Mouse (Mus musculus) intestine, embryonic 14.5 days (tissue): ENCODE measurements around the gene Camk2g. TPM values are rescaled to one million over a fixed set of nuclear protein-coding genes. Genes with fewer than 3 reads are reported as not detected.

Experiments
- ATAC-seq: fragments of 200-750 bp; cut with Nextera tagmentation; replicated peaks from 2 replicates; pipeline ENCODE4 v1.8.0; 2017; ENCODE audit warnings: low read depth, moderate number of reproducible peaks, moderate TSS enrichment, moderate library complexity; ENCODE audit not compliant: low FRiP score, low TSS enrichment
- DNase-seq: peaks from one replicate; pipeline ENCODE4 v3.0.0-alpha.2; 2018; ENCODE audit warnings: low spot score
- H3K27ac ChIP-seq: fragments of 300-500 bp; sonication (generic); 2 replicates; pipeline ENCODE4 v1.5.1; 2014; ENCODE audit warnings: low read depth, mild to moderate bottlenecking, control low read depth
- H3K27me3 ChIP-seq: fragments of 300-500 bp; sonication (generic); replicated peaks from 2 replicates; pipeline ENCODE4 v1.6.1; 2014; ENCODE audit warnings: low read length, control low read depth; ENCODE audit not compliant: control insufficient read depth, insufficient read depth
- H3K36me3 ChIP-seq: fragments of 300-500 bp; sonication (generic); 2 replicates; pipeline ENCODE4 v1.6.1; 2014; ENCODE audit warnings: low read length, control low read depth; ENCODE audit not compliant: control insufficient read depth, insufficient read depth
- H3K4me1 ChIP-seq: fragments of 300-500 bp; sonication (generic); replicated peaks from 2 replicates; pipeline ENCODE4 v1.6.1; 2014; ENCODE audit warnings: low read length, control low read depth, mixed read lengths; ENCODE audit not compliant: control insufficient read depth, insufficient read depth
- H3K4me2 ChIP-seq: fragments of 300-500 bp; sonication (generic); 2 replicates; pipeline ENCODE4 v1.6.1; 2014; ENCODE audit warnings: low read length
- H3K4me3 ChIP-seq: fragments of 300-500 bp; sonication (generic); 2 replicates; pipeline ENCODE4 v1.5.1; 2014; ENCODE audit warnings: low read depth, low read length, control low read depth, mixed read lengths
- H3K9ac ChIP-seq: fragments of 300-500 bp; sonication (generic); 2 replicates; pipeline ENCODE4 v1.6.1; 2014; ENCODE audit warnings: mild to moderate bottlenecking, low read length
- H3K9me3 ChIP-seq: fragments of 300-500 bp; sonication (generic); 2 replicates; pipeline ENCODE4 v1.6.1; 2016; ENCODE audit warnings: low read length, control low read depth; ENCODE audit not compliant: control insufficient read depth
- WGBS: fragments of 180-500 bp; shearing (Covaris S2); extraction: QIAGEN DNeasy Blood & Tissue Kit; methylation state at CpG from one replicate; pipeline ENCODE4 v1.1.7; 2014; 5-methylcytosine and 5-hydroxymethylcytosine counted together
- polyA plus RNA-seq: library from polyadenylated mRNA; unstranded; fragments of >200 nt; fragmentation: Nextera tagmentation; extraction: Ambion mirVana; gene quantifications from 2 replicates; pipeline ENCODE4 v1.2.1, GENCODE M21; 2014

The Camk2g gene
- polyA plus RNA-seq, 1 experiment from 2014 or later, result 47.6 TPM

- H3K4me2 ChIP-seq, result peak overlapping the region; percentile 81
- peaks cover 41% of the 10 kb centered on the region for H3K36me3 ChIP-seq
- peak overlapping the region; percentile 76 for H3K4me3 ChIP-seq
- ATAC-seq, result peak; percentile 54
- peaks cover 15% of the 10 kb centered on the region for H3K4me1 ChIP-seq
- H3K9ac ChIP-seq, result peak overlapping the region; percentile 65
- DNase-seq, result peak; percentile 59
- 1% methylated on average over 44 of the region's 57 CpGs for WGBS
- H3K27me3 ChIP-seq, result no peaks in the 10 kb centered on the region
- peak overlapping the region; percentile 64 for H3K27ac ChIP-seq
- no peaks in the 10 kb centered on the region for H3K9me3 ChIP-seq
Measured at GRCm38 (mm10) chr14:20792922-20793757, 748 bp downstream of the Camk2g start.

- no peak for DNase-seq
- Histone ChIP-seq H3K27me3 (no peaks in the 10 kb centered on the region), H3K9me3 (no peaks in the 10 kb centered on the region), H3K36me3 (peaks cover 48% of the 10 kb centered on the region), H3K9ac (peak overlapping the region; percentile 65; the same call in 1 of the 2 replicates), H3K4me2 (peak overlapping the region; percentile 81), H3K4me1 (peaks cover 15% of the 10 kb centered on the region), H3K27ac (no peak overlapping the region), H3K4me3 (peak overlapping the region; percentile 76)
- 74% methylated on average over 8 of the region's 8 CpGs for WGBS
- ATAC-seq, result no peak
Measured at GRCm38 (mm10) chr14:20792243-20792921, 1.5 kb downstream of the Camk2g start.

GRCm38 (mm10) chr14:20791511-20792242 lies 2.2 kb downstream of the Camk2g start:
- Histone ChIP-seq H3K36me3 (peaks cover 52% of the 10 kb centered on the region), H3K27ac (no peak overlapping the region), H3K4me3 (no peak overlapping the region), H3K9me3 (no peaks in the 10 kb centered on the region), H3K9ac (no peak overlapping the region), H3K4me2 (0 out of 2 replicates have a peak overlapping the region, but pooled peaks have one; percentile 81), H3K4me1 (peaks cover 17% of the 10 kb centered on the region), H3K27me3 (no peaks in the 10 kb centered on the region)
- WGBS, result 71% methylated on average over 16 of the region's 16 CpGs
- DNase-seq, result no peak
- ATAC-seq, result no peak

GRCm38 (mm10) chr14:20790996-20791395 lies 2.9 kb downstream of the Camk2g start:
- no peak for ATAC-seq
- no peaks in the 10 kb centered on the region for H3K27me3 ChIP-seq
- 95% methylated on average over 6 of the region's 6 CpGs for WGBS

GRCm38 (mm10) chr14:20790445-20790844 lies 3.4 kb downstream of the Camk2g start:
- Histone ChIP-seq H3K4me2 (no peak overlapping the region), H3K4me1 (peaks cover 24% of the 10 kb centered on the region), H3K36me3 (peaks cover 58% of the 10 kb centered on the region), H3K4me3 (no peak overlapping the region), H3K9me3 (no peaks in the 10 kb centered on the region), H3K9ac (no peak overlapping the region), H3K27me3 (no peaks in the 10 kb centered on the region), H3K27ac (no peak overlapping the region)
- ATAC-seq, result no peak
- DNase-seq, result no peak
- WGBS, result 96% methylated on average over 5 of the region's 5 CpGs

More at GRCm38 (mm10) chr14:20790996-20791395, 2.9 kb downstream of the Camk2g start:
- no peaks in the 10 kb centered on the region for H3K9me3 ChIP-seq
- no peak overlapping the region for H3K4me3 ChIP-seq
- H3K4me2 ChIP-seq, result no peak overlapping the region
- no peak overlapping the region for H3K9ac ChIP-seq
- no peak for DNase-seq
- peaks cover 53% of the 10 kb centered on the region for H3K36me3 ChIP-seq
- H3K27ac ChIP-seq, result no peak overlapping the region
- peaks cover 21% of the 10 kb centered on the region for H3K4me1 ChIP-seq

- Histone ChIP-seq H3K36me3 (peaks cover 63% of the 10 kb centered on the region), H3K9ac (no peak overlapping the region), H3K4me3 (no peak overlapping the region), H3K4me1 (peaks cover 21% of the 10 kb centered on the region), H3K9me3 (no peaks in the 10 kb centered on the region), H3K27me3 (no peaks in the 10 kb centered on the region), H3K27ac (no peak overlapping the region), H3K4me2 (no peak overlapping the region)
- ATAC-seq, result no peak
- WGBS, result 86% methylated on average over 4 of the region's 4 CpGs
- DNase-seq, result no peak
Measured at GRCm38 (mm10) chr14:20789593-20789992, 4.3 kb downstream of the Camk2g start.

GRCm38 (mm10) chr14:20788151-20788550 lies 5.7 kb downstream of the Camk2g start:
- no peak for ATAC-seq
- H3K27ac ChIP-seq, result no peak overlapping the region
- no peaks in the 10 kb centered on the region for H3K27me3 ChIP-seq
- DNase-seq, result no peak
- no peak overlapping the region for H3K9ac ChIP-seq
- H3K4me2 ChIP-seq, result no peak overlapping the region
- peaks cover 72% of the 10 kb centered on the region for H3K36me3 ChIP-seq
- WGBS, result 90% methylated on average over 3 of the region's 3 CpGs
- no peak overlapping the region for H3K4me3 ChIP-seq
- H3K9me3 ChIP-seq, result no peaks in the 10 kb centered on the region
- peaks cover 21% of the 10 kb centered on the region for H3K4me1 ChIP-seq

GRCm38 (mm10) chr14:20786611-20787015 lies 7.3 kb downstream of the Camk2g start:
- WGBS, result 77% methylated on average over 4 of the region's 4 CpGs
- Histone ChIP-seq H3K9me3 (no peaks in the 10 kb centered on the region), H3K9ac (no peak overlapping the region), H3K36me3 (peaks cover 81% of the 10 kb centered on the region), H3K27me3 (no peaks in the 10 kb centered on the region), H3K4me1 (peaks cover 13% of the 10 kb centered on the region), H3K4me2 (no peak overlapping the region), H3K4me3 (no peak overlapping the region), H3K27ac (no peak overlapping the region; the same call in 1 of the 2 replicates)
- DNase-seq (no peak), ATAC-seq (no peak)
